In genomic region chr13:14038911-14039291, GRCm38 (mm10) we compare ENCODE assay signal across 7 mouse cellular contexts. TPM values are rescaled to one million over a fixed set of nuclear protein-coding genes. Genes with fewer than 3 reads are reported as not detected.
A peak's percentile ranks its signal among the peaks of the same experiment; 100 is the strongest.
DNase-seq lines count a peak whose midpoint lies in the region; ATAC-seq and TF ChIP-seq lines count a peak whose summit lies in the region.

No protein-coding gene starts in this region.

- no peak for TF ChIP-seq POLR2A in cortical plate, adult 2 months (IDR thresholded peaks at IDR 0.05; ENCODE audit: extremely low read depth, insufficient read depth, low read length)

- DNase-seq in lung, embryonic 14.5 days = peak; percentile 1
- no peak for DNase-seq in lung, postnatal 4 days
- no peak for DNase-seq in urinary bladder, postnatal 14 days (ENCODE audit: low spot score)
- DNase-seq in yolk sac, embryonic 10.5 days (ENCODE audit: low spot score) = no peak

- no peaks in the 10 kb centered on the region; the same call in 1 of the 2 replicates for H3K4me1 ChIP-seq in lung, embryonic 14.5 days (ENCODE audit: insufficient read depth)
- no peaks in the 10 kb centered on the region; the same call in 1 of the 2 replicates for H3K4me1 ChIP-seq in cortical plate, adult 2 months (ENCODE audit: control insufficient read depth, insufficient read depth, low read length)
- H3K4me1 ChIP-seq in hindbrain, embryonic 13.5 days (replicated peaks) = peaks cover 20% of the 10 kb centered on the region
- H3K4me1 ChIP-seq in midbrain, embryonic 16.5 days (ENCODE audit: control insufficient read depth, insufficient read depth, low read length) = peaks cover 16% of the 10 kb centered on the region

- no peaks in the 10 kb centered on the region for H3K36me3 ChIP-seq in lung, embryonic 14.5 days (ENCODE audit: insufficient read depth)
- H3K36me3 ChIP-seq in hindbrain, embryonic 13.5 days = no peaks in the 10 kb centered on the region
- no peaks in the 10 kb centered on the region for H3K36me3 ChIP-seq in midbrain, embryonic 16.5 days (ENCODE audit: control insufficient read depth, insufficient read depth, low read length)

- no peaks in the 10 kb centered on the region for H3K27me3 ChIP-seq in lung, embryonic 14.5 days (ENCODE audit: insufficient read depth, low read length)
- H3K27me3 ChIP-seq in hindbrain, embryonic 13.5 days = no peaks in the 10 kb centered on the region
- no peaks in the 10 kb centered on the region for H3K27me3 ChIP-seq in midbrain, embryonic 16.5 days (ENCODE audit: control insufficient read depth, insufficient read depth, low read depth, low read length)

- TF ChIP-seq CTCF in lung, embryonic 14.5 days (IDR thresholded peaks at IDR 0.05; ENCODE audit: low read depth) = no peak
- no peak for TF ChIP-seq CTCF in cortical plate, adult 2 months (IDR thresholded peaks at IDR 0.05; ENCODE audit: extremely low read depth, insufficient read depth, low read length)

- peak overlapping the region; percentile 86 for H3K9ac ChIP-seq in lung, embryonic 14.5 days
- peak overlapping the region; percentile 88 for H3K9ac ChIP-seq in hindbrain, embryonic 13.5 days
- H3K9ac ChIP-seq in midbrain, embryonic 16.5 days (ENCODE audit: low read depth, low read length) = peak overlapping the region; percentile 86

- peak overlapping the region; percentile 64 for H3K4me3 ChIP-seq in lung, embryonic 14.5 days (ENCODE audit: low read depth, low read length)
- peak overlapping the region; percentile 77 for H3K4me3 ChIP-seq in cortical plate, adult 2 months (ENCODE audit: insufficient read depth, low read length)
- H3K4me3 ChIP-seq in hindbrain, embryonic 13.5 days = peak overlapping the region; percentile 67
- peak overlapping the region; percentile 72 for H3K4me3 ChIP-seq in midbrain, embryonic 16.5 days (ENCODE audit: low read depth, low read length)

- ATAC-seq in lung, embryonic 14.5 days (ENCODE audit: insufficient read depth) = peak; percentile 61
- ATAC-seq in hindbrain, embryonic 13.5 days (ENCODE audit: low FRiP score) = peak; percentile 82
- ATAC-seq in midbrain, embryonic 16.5 days = peak; percentile 81

- WGBS in lung, embryonic 14.5 days = under 1% methylated on average over 8 of the region's 8 CpGs
- 2% methylated on average over 8 of the region's 8 CpGs for WGBS in hindbrain, embryonic 13.5 days
- WGBS in midbrain, embryonic 16.5 days = 0% methylated on average over 8 of the region's 8 CpGs

- peak overlapping the region; percentile 88 for H3K4me2 ChIP-seq in lung, embryonic 14.5 days
- H3K4me2 ChIP-seq in hindbrain, embryonic 13.5 days = peak overlapping the region; percentile 78
- peak overlapping the region; percentile 72 for H3K4me2 ChIP-seq in midbrain, embryonic 16.5 days (ENCODE audit: low read length)

- no peaks in the 10 kb centered on the region for H3K9me3 ChIP-seq in lung, embryonic 14.5 days (ENCODE audit: low read depth, low read length)
- no peaks in the 10 kb centered on the region for H3K9me3 ChIP-seq in hindbrain, embryonic 13.5 days
- no peaks in the 10 kb centered on the region for H3K9me3 ChIP-seq in midbrain, embryonic 16.5 days (replicated peaks; ENCODE audit: control insufficient read depth, low read length, poor library complexity, severe bottlenecking)

- peak overlapping the region; percentile 97; the same call in 1 of the 2 replicates for H3K27ac ChIP-seq in lung, embryonic 14.5 days (ENCODE audit: low read depth)
- H3K27ac ChIP-seq in cortical plate, adult 2 months (ENCODE audit: insufficient read depth, low read length) = no peak overlapping the region
- peak overlapping the region; percentile 99 for H3K27ac ChIP-seq in hindbrain, embryonic 13.5 days
- peak overlapping the region; percentile 99 for H3K27ac ChIP-seq in midbrain, embryonic 16.5 days (ENCODE audit: low read length)

RNA-seq across cellular contexts. Expression of gene Tbce, which starts 0.5 kb away (rescaled TPM):
- 51.9 and 54.7 TPM in 2 replicates for polyA plus RNA-seq in lung, embryonic 14.5 days (2014; fragmentation: Nextera tagmentation; extraction: Ambion mirVana)
- 178 and 208 TPM in 2 replicates for polyA plus RNA-seq in cortical plate, adult 2 months (2012; rRNA removed)
- polyA plus RNA-seq in hindbrain, embryonic 13.5 days (2015; fragmentation: Nextera tagmentation; extraction: Ambion mirVana) = 106 and 125 TPM in 2 replicates
- polyA plus RNA-seq in midbrain, embryonic 16.5 days (2015; fragmentation: Nextera tagmentation; extraction: Ambion mirVana) = 106 TPM in 2 replicates

RNA-seq across cellular contexts. Expression of gene Arid4b, which starts 24.1 kb away (rescaled TPM):
- 61.3 and 61.9 TPM in 2 replicates for polyA plus RNA-seq in lung, embryonic 14.5 days (2014; fragmentation: Nextera tagmentation; extraction: Ambion mirVana)
- polyA plus RNA-seq in cortical plate, adult 2 months (2012; rRNA removed) = 26.3 and 29.2 TPM in 2 replicates
- 97.0 and 99.6 TPM in 2 replicates for polyA plus RNA-seq in hindbrain, embryonic 13.5 days (2015; fragmentation: Nextera tagmentation; extraction: Ambion mirVana)
- 80.9 and 89.7 TPM in 2 replicates for polyA plus RNA-seq in midbrain, embryonic 16.5 days (2015; fragmentation: Nextera tagmentation; extraction: Ambion mirVana)

RNA-seq across cellular contexts. Expression of gene Ggps1, which starts 24.4 kb away (rescaled TPM):
- 50.3 and 50.7 TPM in 2 replicates for polyA plus RNA-seq in lung, embryonic 14.5 days (2014; fragmentation: Nextera tagmentation; extraction: Ambion mirVana)
- polyA plus RNA-seq in cortical plate, adult 2 months (2012; rRNA removed) = 47.4 and 51.0 TPM in 2 replicates
- 79.2 and 83.9 TPM in 2 replicates for polyA plus RNA-seq in hindbrain, embryonic 13.5 days (2015; fragmentation: Nextera tagmentation; extraction: Ambion mirVana)
- 80.6 and 81.0 TPM in 2 replicates for polyA plus RNA-seq in midbrain, embryonic 16.5 days (2015; fragmentation: Nextera tagmentation; extraction: Ambion mirVana)
